Mouse (Mus musculus) naive thymus-derived CD4-positive, alpha-beta T cell, adult 5 months (primary cell): ENCODE results near the gene Tmem254a. TPM values are rescaled to one million over a fixed set of nuclear protein-coding genes. Genes with fewer than 3 reads are reported as not detected.

Experiments
- polyA plus RNA-seq: library from polyadenylated mRNA; unstranded; fragments of 100-300 nt; shearing (Covaris generic); gene quantifications from one replicate; pipeline ENCODE4 v1.2.1, GENCODE M21; 2017

The Tmem254a gene
- 1.1 TPM for polyA plus RNA-seq

GRCm38 (mm10) chr14:25927562-25927881 is at the start of gene Tmem254a:
Gene Tmem254a, minus strand, starts transcription at chr14:25927672.

GRCm38 (mm10) chr14:25938004-25938403 is 10.5 kb upstream of the Tmem254a start, which contains the start of gene Cphx1:
Gene Cphx1, plus strand, starts transcription at chr14:25938304.

GRCm38 (mm10) chr14:25903000-25903399 is 24.5 kb downstream of the Tmem254a start, which contains the start of gene Plac9a:
Gene Plac9a, minus strand, starts transcription at chr14:25903100.

Other genes starting within 250 kb of the Tmem254a start
- gene Ppif, start 233.5 kb downstream of the Tmem254a start, polyA plus RNA-seq = 36.8 TPM
- 2.8 TPM for gene Zcchc24, start 158.6 kb downstream of the Tmem254a start, polyA plus RNA-seq
- 38.8 TPM for gene Anxa11, start 85.5 kb downstream of the Tmem254a start, polyA plus RNA-seq
- gene Plac9a, start 24.6 kb downstream of the Tmem254a start, polyA plus RNA-seq = not detected
- not detected for gene Cphx1, start 10.6 kb upstream of the Tmem254a start, polyA plus RNA-seq
- gene Duxbl1, start 50.9 kb upstream of the Tmem254a start, polyA plus RNA-seq = not detected
- gene Gm9780, start 115.0 kb upstream of the Tmem254a start, polyA plus RNA-seq = not detected
- 26.1 TPM for gene Tmem254c, start 139.7 kb upstream of the Tmem254a start, polyA plus RNA-seq
- not detected for gene Cphx2, start 153.8 kb upstream of the Tmem254a start, polyA plus RNA-seq
- not detected for gene Cphx3, start 154.6 kb upstream of the Tmem254a start, polyA plus RNA-seq
- not detected for gene Duxbl2, start 190.7 kb upstream of the Tmem254a start, polyA plus RNA-seq